Mouse (Mus musculus) cerebellum, adult 18-20 months (tissue): ENCODE data around the gene Tubgcp2.
A peak's percentile ranks its signal among the peaks of the same experiment; 100 is the strongest.

Experiments used
- DNase-seq, 2 experiments: peaks; one replicate each; pipeline ENCODE4 v3.0.0; 2021

The Tubgcp2 gene

DNA sequence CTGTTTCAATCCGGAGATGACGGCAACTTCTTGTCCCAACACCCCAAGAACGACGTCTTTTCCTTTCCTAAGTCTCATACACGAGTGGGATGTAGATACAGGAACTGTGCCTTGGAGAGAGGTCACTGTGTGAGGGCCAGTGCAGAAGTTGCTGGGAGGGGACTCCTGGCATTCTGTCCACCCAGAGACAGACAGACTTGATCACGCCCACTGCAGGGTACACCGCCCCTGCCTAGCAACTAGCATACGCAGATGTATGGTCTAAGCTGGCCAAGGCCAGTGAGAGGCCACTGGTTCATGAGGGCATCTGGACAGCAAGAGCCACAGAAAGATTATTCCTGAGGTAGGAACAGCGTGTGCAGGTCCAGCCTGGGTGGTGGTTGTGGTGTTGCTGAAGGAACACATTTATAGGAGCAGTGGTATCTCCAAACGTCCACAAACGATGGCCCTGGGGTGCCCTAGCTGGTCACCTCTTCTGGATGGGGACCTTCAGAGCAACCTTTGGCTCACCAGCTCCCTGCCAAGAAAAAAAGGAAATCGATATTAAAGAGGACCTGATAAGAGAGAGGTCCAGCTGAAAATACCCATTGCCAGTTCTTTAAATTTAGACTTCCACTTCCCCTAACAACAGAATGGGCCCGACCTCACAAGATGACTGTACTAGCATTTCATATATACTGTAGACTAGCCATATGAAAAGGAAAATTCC lies 57.3 kb downstream of the Tubgcp2 start:
- peak; percentile 16 to 25 for DNase-seq

DNA sequence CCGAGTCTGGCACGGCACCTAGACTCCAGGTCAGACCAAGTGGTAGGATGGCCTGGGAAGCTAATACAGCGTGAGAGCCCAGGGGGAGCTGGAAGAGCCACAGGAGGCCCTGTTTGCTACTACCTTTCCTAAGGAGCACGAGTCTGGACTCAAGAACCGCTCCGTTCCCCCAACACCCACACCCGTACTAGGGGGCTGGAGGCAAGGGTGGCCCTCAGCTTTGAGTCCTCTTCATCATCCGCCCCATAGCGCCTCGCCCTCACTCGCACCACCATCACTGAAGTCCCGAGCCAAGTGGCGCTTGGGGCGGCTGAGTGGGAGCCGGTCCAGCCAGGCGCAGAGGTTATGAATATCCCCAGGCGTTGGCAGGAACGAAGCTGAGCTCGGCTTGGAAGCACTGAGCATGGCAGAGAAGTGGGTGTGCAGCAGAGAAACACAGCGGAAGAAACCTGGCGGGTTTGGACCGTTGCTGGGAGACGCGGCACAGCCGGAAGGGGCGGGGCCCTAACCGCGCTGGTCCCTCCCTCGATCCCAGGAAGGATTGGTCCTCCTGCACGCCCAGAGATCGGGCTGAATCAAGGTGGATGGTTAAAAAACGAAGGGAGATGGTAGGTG lies 58.1 kb downstream of the Tubgcp2 start, which contains the start of gene 6430531B16Rik:
6430531B16Rik (minus strand) TSS at position 478 of the 615 bp plus-strand sequence.
- DNase-seq, result peak; percentile 85 to 89

DNA sequence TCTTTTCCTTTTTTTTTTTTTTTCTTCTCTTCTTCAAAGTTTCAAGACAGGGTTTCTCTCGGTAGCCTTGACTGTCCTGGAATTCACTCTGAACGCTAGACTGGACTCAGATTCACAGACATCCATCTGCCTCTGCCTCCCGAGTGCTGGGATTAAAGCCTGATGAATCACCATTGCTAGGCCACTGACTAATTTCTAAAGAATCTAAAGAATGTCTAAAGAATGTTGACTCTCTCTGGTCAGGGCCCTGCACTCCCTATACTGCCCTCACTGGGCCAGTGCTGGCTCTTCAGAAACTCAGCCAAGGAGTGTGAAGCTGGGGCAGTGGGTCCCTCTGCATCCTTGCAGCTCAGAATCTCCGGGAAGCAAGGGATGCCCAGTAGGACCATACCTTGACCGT lies 61.0 kb downstream of the Tubgcp2 start:
- DNase-seq, result no peak

DNA sequence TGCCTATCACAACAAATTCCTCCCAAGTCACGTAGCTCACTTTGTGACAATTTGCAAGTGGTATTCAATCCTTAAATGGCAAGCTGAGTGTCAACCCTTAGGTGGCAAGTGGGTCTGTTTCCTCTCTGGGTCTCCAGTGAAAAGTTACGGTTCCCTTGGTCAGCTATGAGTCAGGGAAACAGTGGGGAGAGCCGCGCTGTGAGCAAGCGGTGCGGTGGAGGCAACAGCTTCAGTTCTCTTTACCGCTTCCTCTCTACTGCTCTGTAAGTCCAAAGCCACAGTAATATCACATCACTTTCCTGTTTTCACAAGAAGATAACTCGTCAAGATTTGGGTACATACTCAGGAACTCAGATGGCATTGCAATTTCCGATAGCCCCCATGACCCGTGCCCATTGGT lies 62.2 kb downstream of the Tubgcp2 start:
- no peak for DNase-seq

DNA sequence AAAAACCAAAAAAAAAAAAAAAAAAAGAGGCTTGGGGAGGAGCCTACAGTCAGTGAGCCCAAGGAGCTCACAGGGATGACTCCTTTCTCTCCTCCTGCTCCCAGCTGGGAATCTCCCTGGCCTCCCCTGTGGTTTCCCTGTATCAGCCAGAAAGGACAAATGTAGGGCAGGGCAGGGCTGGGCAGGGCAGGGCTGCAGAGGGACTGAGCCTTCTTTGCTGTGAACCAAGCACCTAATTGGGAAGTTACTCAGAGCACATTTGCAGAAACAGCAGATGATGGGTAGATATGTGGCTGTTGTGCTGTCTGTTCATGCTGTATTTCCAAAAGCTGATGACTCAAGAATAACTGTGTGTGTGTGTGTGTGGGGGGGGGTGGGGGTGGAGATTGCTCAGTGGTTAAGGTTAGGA lies 63.5 kb downstream of the Tubgcp2 start:
- DNase-seq, result no peak

DNA sequence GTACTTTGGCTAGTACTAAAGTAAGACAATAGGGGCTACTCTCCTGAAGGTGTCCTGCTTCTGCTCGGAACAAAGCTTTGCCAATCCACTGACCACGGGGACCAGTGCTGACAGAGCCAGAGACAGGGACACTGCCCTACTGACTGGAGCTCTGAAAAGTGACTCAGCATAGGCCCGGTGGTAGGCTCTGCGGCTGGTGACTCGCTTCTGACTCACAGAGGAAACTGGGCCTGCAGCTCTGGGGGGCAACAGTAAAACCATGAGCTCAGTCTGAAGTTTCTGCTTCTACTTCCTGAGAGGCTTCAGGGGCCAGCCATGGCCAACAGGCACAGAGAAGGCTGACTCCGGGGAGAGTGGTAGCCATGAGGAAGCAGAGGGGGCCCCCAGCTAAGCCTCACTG lies 65.0 kb downstream of the Tubgcp2 start:
- no peak for DNase-seq

DNA sequence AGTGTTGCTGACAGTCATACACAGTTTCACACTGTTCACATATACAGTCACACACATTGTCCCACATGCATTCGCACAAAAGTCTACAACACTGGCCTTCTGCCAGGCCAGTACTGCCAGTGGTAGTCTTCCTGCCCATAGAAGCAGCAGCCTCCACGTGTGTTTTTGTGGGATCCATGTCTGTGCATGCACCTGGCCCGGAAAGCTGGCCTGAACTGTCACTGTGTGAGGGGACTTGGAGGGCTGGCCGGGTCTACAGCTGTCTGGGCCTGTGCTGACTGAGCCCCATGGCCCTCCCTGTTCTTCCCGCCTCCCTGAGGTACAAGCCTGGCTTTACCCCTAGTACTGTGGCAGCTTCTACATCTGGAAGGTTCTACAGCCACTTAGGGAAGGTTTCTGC lies 65.5 kb downstream of the Tubgcp2 start:
- no peak for DNase-seq

DNA sequence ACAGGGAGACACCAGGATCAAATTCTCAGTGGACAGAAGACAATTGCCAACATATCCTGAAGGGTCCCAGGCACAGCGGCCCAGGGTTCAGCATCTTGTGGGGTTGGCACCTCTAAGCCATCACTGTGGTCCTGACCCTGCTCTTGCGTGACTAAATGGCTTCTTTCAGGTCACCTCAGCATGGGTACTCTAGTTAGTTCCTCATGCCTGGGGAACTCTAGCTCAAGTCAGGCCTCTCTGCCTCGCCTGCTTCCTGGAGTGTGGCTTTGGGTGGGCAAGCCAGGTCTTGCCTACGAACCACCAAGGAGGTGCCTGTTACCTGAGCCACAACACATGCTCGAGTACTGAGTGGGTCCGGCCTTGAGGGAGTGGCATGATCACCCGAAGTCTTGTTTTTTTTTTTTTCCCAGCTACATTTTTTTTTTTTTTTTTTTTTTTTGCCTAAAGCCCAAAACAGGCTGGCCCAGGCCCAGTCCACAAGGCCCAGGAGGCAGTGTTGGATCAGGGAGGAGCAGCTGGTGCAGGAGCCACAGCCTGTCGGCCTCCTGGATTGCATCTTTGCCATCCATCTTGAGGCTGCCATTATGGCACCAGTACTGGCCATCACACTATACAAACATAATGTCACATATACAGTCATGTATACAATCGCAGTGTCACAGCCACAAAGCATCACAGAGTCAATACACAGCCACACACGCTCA lies 66.1 kb downstream of the Tubgcp2 start:
- no peak for DNase-seq

DNA sequence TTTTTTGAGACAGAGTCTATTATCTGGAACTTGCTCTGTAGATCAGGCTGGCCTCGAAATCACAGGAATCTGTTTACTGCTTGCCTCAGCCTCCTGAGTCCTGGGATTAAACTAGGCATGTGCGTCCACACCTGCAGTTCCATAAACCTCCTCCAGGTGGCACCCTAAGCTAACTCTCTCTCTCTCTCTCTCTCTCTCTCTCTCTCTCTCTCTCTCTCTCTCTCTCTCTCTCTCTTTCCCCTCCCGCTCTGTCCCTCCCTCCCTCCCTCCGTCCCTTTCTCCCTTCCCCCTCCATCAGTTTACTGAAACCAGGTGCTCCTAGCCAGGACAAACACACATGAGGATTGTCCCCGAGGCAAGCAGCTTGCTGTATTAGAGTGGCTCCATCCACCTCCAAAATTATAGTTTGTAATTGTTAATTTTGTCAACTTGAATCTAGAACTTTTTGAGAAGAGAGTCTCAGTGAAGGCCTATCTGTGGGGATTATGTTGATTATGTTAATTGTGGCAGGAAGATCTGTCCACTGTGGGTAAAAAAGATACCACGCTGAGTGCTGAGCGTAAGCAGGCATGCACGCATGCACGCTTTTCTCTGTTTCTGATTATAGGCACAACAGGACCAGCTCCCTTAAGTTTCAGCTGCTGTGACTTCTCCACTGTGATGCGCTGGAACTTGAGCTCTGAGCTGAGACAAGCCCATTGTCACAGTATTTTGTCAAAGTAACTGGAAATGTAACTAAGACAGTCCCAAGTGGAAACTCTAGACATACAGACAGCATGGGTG lies 66.9 kb downstream of the Tubgcp2 start:
- DNase-seq, result peak; percentile 82 to 87

DNA sequence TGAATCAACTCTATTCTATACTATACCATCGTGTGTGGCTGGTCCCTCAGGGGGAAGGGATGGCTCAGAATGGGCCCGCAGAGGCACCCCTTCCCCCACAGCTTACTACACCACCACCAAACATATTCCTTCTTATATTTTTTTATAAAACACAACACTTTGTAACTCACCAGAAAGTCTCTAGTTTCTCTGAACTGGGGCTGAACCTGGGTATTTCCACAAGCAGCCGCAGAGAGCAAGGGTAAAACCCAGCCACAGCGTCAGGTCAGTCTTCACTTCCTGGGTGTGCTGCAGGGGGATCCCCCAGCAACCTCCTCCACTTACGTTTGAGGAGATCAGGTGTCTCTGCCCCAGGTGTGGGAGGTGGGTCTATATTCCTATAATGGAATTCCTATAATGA lies 68.0 kb downstream of the Tubgcp2 start:
- DNase-seq, result no peak

DNA sequence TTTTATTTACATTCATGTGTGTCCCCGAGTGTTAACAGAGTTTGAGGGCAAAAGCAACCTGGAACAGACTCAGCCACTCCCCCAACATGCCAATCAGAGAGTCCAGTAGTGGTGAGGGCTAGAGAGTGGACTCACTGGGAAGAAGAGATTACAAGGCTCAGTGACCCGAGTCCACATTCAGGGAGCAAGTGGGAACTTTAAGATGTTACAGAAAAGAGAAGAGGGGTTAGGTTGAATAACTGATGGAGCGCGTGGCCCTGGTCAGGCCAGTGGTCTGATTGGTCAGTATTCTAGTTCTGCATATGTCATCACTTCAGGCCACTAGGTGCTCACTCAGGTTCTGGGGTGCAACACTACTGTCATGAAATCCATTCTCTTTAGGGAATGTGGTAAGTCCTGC lies 69.3 kb downstream of the Tubgcp2 start:
- no peak for DNase-seq

DNA sequence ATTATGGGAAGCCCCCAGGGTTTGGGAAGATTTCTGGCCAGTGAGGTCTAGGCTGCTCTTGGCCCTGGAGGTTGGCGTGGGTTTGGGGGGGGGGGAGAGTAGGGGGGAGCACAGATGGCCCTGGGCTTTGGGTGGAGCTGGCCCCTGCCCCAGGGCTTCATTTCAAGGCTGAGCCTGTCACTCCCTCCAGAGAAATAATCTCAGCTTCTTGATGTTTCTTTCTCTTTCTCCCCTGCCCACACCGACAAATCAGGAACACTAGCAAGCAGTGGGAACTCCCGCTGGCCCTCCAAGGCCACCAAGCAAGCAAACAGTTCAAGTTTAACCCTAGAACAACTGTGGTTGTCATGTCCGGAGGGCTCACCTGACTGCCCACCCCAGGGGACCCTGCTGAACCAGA lies 72.7 kb downstream of the Tubgcp2 start:
- no peak for DNase-seq

DNA sequence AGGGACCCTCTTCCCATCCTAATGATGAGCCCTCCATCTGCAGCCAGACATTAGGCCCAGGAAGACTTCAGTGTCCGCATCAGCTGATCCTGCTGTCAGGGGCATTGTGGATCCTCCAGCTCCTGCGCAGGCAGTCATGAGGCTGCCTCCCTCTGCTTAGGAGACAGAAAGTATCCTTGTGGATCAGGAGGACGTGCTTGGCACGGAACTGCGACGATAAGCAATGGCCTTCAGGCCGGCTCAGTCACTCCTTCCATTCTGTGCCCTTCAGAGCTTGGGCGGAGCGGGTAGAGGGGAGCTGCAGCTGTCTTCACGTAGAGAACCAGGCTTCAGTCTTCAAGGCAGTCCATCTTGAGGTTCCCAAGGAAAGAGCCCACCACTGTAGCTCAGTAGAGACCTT lies 75.3 kb downstream of the Tubgcp2 start:
- no peak for DNase-seq

DNA sequence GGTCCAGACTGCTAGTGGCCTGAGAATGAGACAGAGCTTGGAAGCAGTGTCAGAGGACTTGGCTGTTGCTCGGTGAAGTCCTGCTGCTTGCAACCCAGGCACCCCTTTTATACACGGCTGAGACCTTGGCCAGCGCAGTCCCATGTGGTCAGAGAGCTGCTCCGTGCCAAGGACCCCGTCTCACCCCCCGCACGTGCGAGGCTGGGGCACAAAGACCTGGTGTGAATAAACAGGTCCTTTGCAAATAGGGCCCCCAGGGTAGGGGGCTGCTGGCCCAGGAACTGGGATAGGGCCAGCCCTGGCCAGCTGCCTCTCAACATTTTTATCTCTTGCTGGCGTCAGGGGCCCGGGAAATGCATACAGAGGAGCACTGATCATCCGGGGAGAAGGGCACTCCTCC lies 78.5 kb downstream of the Tubgcp2 start:
- no peak for DNase-seq

DNA sequence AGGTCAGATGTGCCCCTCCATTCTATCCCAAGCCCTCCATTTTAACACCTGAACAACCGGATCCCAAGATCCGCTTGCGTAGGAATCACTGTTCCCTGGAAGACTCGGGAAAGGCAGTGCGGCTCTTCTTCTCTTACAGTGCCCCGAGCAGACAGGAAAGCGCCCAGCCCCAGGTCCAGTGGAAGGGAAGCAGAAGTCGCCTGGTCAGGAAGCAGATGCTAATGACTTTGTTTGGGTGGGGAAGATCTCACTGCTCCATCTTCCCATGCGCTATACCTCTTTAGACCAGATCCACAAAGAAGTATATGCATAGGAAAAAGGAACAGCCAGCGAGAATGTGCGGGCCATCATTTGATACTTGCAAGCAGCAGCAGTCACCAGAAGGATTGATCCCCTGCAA lies 79.0 kb downstream of the Tubgcp2 start:
- DNase-seq, result no peak

DNA sequence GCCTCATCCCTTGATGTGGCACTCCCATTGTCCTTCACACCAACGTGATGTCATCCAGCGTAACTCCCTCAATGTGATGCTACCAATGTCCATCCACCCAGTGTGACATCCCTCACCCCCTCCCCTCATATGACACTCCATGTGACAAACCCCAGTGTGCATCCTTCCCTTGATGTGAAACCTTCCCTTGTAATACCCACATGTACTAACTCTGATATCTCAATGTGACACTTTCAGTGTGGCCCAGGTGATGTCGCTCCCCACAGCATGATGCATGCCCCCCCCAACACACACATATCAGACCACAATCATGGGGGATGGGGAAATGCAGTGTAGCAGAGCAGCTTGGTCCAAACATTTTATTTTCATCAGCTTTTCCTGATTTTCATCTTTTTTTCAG lies 79.8 kb downstream of the Tubgcp2 start:
- no peak for DNase-seq

DNA sequence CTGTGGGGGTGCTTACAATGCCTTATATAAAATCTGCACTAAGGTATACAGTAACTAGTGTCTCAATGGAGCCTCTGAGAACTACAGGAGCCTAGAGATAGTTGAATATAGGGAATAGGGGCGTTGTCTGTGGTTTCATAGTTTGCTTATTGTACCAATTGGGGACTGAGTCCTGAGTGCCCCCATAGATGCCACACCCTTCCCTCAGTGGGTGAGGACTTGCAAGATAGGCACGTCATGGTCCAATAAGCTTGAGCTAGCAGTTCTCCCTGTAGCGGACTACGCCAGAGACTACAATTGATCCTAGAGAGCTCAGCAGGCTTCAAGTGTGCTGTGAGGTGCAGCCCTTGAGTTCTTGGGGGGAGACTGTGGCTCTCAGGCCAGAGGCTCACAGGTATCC lies 81.0 kb downstream of the Tubgcp2 start:
- no peak for DNase-seq

DNA sequence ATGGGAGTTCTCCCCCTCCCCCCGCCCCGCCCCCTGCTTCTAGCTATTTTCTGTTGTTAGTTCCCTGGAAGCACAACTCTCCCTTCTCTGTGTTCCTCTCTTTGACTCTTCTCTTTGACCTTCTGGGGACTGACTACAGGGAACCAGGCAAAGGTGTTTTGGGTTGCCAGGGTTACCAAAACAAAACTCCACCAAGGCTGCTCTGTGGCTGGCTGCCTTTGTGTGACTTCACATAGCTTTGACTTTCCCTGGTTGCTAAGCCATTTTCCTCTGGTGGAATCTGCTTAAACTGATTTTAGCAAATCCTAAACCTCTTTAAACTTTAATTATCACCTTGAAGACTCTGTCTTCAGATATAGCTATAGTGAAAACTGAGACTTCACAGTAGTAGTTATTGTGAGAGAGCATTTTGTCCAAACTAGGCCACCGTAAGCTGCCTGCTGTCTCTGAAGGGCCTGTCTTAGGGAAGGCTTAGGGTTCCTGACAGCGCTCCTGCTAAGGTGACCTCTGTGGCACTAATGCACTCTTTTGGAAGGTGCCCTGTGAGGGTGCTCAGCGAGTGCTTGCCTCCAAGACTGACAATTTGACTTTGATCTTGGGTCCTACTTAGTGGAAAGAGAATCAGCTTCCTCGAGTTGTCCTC lies 84.4 kb downstream of the Tubgcp2 start:
- no peak for DNase-seq

DNA sequence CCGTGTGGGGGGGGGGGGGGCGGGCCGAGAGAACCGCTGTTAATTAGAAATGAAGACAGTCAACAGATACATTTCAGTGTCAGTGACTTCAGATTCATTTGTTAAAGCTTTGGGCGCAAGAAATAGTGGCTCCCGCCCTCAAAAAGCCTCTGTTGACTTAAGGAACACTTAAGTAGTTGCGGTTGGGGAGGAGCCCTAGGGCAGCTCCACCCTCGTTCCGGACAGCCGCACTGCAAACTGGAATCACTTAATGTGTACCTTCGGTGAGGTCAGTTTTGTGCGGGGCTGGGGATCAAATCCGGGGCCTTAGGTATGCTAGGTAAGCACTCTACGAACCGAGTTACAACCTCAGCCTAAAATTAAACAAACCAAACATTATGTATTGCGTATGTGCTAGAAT lies 85.4 kb downstream of the Tubgcp2 start:
- DNase-seq, result no peak

DNA sequence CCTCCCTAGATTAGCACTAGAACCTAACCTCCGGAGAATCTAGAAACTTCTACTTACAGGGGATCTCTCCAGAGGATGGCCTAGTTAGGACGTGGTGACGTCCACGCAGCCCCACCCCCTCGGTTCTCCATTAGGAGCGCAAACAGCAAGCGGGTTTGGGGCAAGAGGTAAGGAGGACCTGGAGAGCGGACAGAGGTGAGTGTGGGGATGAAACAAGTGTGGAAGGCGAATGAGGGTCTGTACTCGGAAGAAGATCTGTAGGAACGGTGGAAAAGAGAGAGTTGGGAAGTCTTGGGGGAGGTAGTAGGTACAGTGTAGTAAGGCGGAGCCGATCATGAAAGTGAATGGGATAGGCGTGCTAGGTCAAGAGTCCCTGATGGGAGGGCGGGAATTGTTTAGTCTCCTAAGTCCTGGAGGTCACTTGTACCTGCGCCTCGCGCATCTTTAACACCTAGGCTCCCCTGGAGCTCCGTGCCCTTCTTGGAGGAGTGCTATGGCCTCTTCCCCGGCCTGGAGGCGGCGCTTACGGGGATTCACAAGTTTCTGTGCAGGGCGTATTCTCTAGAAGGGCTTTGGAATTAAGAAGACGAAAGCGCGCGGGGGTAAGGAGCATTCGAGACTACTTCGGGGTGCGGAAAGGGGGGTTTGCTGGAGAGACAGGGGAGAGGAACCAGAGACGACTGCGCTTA lies 86.0 kb downstream of the Tubgcp2 start:
- no peak for DNase-seq

DNA sequence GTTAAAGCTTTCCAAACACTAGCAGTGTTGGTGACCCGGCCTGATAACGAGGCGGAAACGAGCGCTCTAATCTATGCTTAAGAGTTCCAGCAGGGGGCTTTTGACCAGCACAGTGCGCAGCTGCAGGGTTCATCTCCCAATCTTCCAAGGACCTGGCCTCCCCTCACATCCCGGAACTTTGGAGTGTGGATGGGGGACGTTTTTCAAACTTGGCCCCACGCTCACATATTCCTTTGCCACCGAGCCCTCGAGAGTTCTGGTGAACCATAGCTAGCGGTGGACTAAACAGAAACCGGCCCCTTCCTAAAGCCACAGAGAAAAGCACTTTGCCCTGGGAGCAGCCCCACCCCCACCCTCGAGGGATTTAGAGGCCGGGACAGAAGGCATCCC lies 86.6 kb downstream of the Tubgcp2 start:
- DNase-seq, result no peak

DNA sequence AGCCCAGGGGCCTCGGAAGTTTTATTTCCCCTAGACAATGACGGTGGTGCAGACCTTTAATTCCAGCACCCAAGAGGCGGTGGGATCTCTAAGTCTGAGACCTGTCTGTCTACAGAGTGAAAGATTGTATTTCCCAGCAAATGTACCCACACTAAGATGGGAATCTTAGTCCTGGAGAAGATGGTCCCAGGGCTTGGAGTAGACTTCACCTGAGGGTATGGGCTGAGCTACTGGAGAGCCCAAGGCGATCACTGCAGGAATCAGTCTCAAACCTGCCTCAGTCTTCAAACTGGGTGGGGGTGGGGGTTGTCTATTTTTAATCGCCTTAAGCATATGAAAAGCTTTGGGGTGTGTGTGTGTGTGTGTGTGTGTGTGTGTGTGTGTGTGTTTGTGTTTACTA lies 90.4 kb downstream of the Tubgcp2 start:
- no peak for DNase-seq
